Mouse (Mus musculus) cerebellum, adult 9-10 months (tissue): ENCODE measurements at regions not wholly inside any gene's neighbourhood (a gene's known extent, or its start where the extent isn't known, plus 50 kb on each side); places are given as distances from the start of the nearest gene placed in this dataset.
"Not testable (repeated sequence)": the region's sequence is repeated elsewhere in the genome, so short reads cannot be mapped to it uniquely, and the experiment has no call there.

Experiments used
- DNase-seq: peaks from one replicate; pipeline ENCODE4 v3.0.0; 2022

DNA sequence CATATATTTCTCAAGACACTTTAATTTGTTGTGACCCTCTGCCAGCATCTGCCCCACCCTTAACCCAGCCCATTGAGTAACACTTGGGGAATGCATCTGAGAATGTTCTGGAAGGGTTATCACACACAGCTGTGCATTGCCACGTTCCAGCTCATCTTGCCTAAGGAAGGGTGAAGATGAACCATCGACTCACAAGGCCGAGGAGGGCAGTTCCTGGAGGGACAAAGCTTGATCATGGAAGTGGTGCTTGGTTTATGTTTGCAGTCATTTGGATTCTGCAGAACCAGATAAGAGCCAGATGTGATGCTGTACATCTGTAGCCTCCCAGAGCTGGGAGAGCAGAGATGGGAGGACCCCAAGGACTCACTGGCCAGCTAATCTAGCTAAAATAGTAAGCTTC lies 136.1 kb upstream of the Klf3 start:
- no peak for DNase-seq

- no peak for DNase-seq
Observed at GRCm38 (mm10) chr5:64673861-64674260, 129.3 kb upstream of the Klf3 start.

- DNase-seq = no peak
Observed at GRCm38 (mm10) chr5:64676214-64676945, 126.8 kb upstream of the Klf3 start.

- DNase-seq = no peak
Observed at GRCm38 (mm10) chr5:64676946-64677588, 126.1 kb upstream of the Klf3 start.

DNA sequence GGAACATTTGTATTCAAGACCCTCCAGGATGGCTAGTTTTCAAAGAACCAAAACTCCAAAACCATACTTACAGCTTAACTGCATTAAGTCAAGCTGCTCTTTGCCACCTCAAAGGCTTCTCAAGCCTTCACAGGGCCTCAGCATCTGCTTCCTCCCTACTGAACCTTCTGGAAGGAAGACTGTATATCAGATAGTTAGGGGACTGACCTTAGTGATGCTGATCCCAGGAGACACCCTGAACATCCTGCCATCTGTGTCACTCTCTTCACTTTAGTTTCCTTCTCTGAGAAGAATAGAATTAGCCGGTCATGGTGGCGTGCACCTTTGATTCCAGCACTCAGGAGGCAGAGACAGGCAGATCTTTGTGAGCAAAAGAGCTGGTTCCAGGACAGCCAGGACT lies 124.5 kb upstream of the Klf3 start:
- DNase-seq = no peak

DNA sequence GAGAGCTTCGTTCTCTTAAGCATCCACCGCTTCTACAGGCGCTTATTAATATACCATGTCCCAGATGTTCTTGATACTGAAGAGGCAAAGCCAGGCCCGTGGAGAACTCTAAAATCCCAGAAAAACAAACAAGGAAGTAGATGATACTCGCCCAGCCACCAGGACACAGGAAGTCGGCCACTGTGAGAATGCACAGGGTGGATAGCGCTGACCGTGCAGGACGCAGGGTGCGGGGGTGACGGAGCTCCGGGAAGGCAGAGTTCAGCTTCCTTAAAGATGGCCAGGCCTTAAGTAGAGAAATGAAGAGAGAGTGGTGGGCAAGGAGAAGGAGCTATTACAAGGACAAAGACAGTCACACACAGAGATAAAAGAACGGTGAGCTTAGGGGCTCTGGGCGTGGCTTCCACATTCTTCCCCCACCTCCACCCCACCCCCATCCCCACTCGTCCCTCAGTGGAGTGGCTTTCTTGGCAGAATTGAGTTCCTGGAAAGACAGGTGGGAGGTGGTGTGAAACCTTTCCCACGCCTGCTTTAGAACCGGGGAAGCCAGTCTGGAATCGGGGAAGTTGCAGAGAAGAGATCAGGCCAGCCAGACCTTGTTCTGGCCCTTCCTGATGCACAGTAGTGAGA lies 123.1 kb upstream of the Klf3 start:
- no peak for DNase-seq

- no peak for DNase-seq
Observed at GRCm38 (mm10) chr5:64681161-64681560, 122.0 kb upstream of the Klf3 start.

- DNase-seq = no peak
Observed at GRCm38 (mm10) chr5:64682326-64682845, 120.8 kb upstream of the Klf3 start.

DNA sequence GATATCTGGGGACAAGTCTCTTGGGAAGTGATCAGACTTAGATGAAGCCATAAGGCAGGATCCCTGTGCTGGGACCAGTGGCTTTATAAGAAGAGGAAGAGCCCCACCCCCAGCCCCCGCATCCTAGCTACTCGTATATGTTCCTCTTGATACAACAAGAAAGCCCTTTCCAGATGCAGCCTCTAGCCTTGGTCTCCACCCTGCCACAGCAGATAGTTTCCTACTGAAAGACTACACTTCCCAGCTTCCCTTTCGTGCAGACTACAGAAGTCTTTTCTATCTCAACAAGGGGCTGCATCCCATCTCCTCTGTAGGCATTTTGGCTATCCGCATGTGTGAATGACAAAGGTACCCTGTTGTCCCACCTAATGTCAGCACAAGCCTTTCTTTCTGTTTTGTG lies 119.8 kb upstream of the Klf3 start:
- no peak for DNase-seq

GRCm38 (mm10) chr5:64684275-64684674 lies 118.9 kb upstream of the Klf3 start:
- DNase-seq = no peak

- no peak for DNase-seq
Observed at GRCm38 (mm10) chr5:64690148-64690547, 113.0 kb upstream of the Klf3 start.

- no peak for DNase-seq
Observed at GRCm38 (mm10) chr5:64691406-64692100, 111.6 kb upstream of the Klf3 start.

DNA sequence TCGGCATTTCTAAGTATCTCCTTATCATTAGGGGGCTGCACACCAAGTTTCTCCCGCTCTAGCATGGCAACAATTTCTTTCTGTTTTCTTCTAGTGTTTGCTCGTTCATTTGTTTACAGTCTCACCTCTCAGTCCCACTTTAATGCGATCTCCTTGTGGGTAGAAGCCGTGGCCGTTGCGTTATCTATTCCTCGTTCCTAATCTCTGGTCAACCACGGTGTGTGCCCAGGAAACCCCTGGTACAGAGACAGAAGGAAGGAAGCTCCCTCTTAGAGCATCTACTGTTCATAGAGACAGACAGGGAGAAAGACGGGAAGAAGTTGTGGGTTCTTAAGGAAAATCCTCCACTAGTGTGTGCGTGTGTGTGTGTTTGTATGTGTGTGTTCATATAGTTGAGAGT lies 110.9 kb upstream of the Klf3 start:
- DNase-seq = no peak

GRCm38 (mm10) chr5:64693616-64694015 lies 109.6 kb upstream of the Klf3 start:
- DNase-seq = no peak

DNA sequence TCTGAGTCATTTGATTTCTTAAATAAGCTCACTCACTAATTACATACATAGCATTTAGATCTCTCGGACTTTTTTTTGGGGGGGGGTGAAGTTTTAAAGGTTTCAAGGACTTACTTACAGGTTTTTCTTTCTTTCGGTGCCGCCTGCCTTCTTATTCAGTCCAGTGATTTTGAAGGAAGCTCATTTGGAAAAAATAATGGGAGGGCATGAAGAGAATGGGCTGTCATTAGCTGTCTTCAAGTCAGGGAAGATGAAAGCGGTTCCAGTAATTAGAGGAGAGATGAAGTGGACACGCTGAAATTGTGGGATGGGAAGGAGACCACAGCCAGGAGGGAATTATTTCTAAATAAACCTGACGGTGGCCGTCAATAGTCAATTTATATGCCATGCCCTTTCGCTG lies 108.6 kb upstream of the Klf3 start:
- DNase-seq = no peak

DNA sequence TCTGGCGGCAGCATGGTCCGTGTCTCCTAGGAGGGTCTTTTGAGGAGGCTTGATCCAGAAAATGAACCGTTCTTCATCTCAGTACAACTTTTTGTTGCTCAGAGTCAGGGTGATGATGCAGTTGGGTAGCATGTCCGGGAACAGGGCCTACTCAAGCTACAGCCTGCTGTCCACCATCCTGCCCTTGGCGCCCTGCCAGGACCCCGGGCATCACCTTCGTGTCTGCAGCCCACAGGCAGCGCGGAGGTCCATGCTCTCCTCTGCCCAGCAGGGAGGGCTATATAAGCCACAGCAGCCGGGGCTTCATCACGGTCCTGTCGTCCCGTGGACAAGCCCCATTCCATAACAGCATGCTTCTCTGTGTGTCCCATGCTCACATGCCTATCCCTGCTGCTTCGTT lies 107.1 kb upstream of the Klf3 start:
- DNase-seq = no peak

DNA sequence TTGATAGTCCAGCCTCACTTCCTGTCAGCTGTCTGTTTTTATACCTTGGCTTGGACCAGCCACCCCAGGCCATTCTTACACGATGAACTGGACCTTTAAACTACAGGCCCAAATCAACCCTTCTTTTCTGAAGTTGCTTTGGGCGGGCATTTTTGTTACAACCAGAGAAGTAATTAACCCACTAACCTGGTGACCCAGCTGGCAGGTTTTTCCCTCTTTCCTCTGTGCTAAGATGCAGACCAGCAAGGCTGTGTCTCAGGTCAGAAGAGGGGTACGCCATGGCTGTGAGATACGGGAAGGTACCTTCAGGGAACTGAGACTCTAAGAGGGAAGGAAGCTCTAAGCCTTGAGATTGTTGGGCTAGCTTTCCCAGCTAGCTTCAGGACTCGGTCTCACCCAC lies 105.7 kb upstream of the Klf3 start:
- no peak for DNase-seq

DNA sequence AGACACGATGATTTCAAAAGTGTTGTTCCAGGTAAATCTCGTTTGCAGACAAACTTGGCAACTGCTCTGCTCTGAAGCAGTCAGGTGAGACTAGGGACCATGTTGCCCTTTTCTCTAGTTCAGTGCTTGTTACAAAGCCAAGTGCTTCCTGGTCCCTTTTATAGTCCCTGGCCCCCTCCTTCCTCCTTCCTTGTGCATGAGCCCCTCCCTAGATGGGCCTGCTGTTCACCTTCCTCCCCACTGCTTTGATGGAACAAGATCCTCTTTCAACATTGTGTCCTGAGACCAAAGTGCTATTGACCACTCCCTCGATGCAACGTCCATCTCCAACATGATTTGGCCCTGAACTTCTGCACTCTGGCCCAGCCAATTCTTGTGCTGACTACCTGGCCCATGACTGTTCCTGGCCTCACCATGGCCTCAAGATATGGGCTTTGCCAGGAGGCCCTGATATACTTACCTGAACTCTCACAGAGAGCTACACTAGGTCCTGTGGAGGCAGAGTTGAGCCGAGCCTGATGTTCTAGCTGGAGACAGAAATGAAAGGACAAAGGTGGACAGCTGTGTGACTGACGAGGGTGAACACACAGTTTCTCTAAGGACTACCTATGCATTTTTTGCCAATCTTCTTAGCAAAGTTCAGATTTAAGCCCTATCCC lies 104.6 kb upstream of the Klf3 start:
- DNase-seq = no peak

GRCm38 (mm10) chr5:64700030-64700429 lies 103.2 kb upstream of the Klf3 start:
- DNase-seq = no peak

DNA sequence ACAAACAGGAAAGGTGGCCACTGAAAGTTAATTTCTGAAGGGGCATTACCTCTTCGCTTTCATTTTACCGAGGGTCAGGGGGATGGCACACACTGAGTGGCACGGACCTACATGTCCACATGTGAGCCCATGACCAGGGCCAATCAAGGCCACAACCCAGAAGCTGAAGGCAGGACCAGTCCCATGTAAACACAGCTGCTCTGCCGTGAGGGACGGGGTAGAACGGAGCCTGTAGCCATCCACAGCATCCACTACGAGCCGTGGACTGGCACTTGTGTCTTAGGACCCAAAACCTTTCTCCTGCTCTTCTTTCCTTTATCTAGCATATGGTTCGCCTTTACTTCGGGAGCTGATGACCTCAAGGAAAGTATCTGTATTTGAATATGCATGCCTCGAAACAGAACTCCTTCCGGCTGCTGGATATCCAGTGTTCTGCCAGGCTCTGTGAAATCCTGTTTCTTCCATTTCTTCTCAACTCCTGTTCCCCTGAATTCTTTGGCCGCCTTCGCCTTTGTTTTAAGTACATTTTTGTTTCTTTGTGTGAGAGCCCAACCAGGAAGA lies 101.9 kb upstream of the Klf3 start:
- peak; percentile 9 for DNase-seq

GRCm38 (mm10) chr5:64701780-64702231 lies 101.4 kb upstream of the Klf3 start:
- DNase-seq = peak; percentile 40

DNA sequence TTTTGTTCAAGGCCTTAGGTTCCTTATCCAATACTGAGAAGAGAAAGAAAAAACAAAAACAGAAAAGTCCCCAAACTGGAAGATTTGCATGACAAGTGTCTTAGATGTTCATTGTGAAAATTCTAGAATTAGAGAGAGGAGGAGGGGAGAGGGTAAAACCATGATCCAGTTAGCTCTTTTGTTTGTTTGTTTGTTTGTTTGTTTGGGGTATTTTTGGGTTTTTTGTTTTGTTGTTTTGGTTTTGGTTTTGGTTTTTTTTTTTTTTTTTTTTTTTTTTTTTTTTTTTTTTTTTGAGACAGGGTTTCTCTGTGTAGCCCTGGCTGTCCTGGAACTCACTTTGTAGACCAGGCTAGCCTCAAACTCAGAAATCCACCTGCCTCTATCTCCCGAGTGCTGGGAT lies 100.8 kb upstream of the Klf3 start:
- not testable (repeated sequence) for DNase-seq
